Mouse (Mus musculus): ENCODE measurements around the gene Fktn.

The Fktn gene

DNA sequence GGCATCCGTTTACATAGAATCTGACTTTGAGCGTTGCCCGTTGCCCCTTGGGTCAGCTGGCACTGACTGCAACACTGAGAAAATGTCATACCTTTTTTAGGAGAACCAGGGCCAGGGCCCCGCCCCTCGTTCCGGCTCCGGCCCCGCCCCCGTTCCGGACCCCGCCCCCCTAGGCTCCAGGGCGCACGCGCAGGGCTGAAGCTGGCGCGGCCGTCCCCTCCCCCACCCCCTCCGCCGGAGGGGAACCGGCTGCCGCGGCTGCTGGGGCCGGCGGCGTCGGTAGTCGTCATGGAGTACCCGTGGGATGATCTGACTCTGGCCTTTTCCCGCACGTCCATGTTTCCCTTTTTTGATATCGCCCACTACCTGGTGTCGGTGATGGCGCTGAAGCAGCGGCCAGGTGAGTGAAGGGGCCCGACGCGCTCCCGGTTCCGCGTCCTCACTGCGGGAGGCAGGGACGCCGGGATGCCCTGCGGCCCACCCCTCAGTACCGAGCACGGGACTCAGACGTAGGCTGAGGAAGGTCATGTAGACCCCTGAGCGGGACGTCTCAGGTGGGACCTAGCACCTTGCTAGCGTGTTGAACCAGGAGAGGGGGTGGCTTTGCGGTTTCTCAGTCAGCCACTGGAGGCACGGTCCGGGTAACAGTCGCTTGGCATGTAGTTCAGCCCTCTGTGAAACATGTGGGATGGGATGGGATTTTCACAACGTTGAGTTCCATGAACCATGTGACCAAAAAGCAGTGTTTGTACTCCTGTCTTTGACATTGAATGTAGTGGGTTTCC lies 112.2 kb downstream of the Fktn start, which contains the start of gene Tmem38b:
Tmem38b (plus strand) TSS at position 225 of the 785 bp plus-strand sequence.
- intact Hi-C loops (cut with DNase I): no loop called here

DNA sequence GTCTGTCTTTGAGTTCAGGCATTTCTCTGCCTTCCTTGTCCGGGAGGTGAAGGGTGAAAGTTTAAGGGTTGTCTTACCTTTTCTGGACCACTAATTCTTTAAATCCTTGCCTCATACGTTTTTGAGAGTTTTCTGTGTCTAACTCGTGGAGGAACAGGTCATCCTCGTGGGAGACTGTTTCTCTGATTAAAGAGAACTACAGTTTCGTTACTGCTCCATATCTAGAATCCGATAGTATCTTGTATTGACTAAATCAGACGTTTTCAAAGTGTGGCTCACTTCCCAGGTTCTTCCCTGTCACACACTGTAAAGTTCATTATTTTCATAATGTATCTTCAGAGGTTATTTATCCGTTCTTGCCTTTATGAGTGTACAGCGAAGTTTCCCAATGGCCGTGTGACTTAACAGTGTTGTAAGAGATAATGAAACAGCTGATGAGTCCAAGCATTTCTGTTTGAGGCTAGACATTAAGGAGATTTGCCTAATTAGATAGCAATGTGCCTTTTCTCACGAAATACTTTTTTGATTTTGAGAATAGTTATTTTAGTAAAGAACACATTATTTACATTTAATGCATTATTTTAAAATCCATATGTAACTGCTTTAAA lies 112.9 kb downstream of the Fktn start:
- intact Hi-C loops (cut with DNase I): no loop called here
